Mouse (Mus musculus) heart, postnatal 4 days (tissue): Measurements from ENCODE around the gene Crebl2. TPM values are rescaled to one million over a fixed set of nuclear protein-coding genes. Genes with fewer than 3 reads are reported as not detected.

Experiments used
- DNase-seq: peaks from one replicate; pipeline ENCODE4 v3.0.0; 2021
- total RNA-seq, 2 experiments: library from RNA; stranded (reverse); gene quantifications; 2 replicates each; pipeline ENCODE4 v1.2.3; 2021

Crebl2 gene
- 1 to 10 TPM; 2.4 to 2.8 TPM for total RNA-seq

DNA sequence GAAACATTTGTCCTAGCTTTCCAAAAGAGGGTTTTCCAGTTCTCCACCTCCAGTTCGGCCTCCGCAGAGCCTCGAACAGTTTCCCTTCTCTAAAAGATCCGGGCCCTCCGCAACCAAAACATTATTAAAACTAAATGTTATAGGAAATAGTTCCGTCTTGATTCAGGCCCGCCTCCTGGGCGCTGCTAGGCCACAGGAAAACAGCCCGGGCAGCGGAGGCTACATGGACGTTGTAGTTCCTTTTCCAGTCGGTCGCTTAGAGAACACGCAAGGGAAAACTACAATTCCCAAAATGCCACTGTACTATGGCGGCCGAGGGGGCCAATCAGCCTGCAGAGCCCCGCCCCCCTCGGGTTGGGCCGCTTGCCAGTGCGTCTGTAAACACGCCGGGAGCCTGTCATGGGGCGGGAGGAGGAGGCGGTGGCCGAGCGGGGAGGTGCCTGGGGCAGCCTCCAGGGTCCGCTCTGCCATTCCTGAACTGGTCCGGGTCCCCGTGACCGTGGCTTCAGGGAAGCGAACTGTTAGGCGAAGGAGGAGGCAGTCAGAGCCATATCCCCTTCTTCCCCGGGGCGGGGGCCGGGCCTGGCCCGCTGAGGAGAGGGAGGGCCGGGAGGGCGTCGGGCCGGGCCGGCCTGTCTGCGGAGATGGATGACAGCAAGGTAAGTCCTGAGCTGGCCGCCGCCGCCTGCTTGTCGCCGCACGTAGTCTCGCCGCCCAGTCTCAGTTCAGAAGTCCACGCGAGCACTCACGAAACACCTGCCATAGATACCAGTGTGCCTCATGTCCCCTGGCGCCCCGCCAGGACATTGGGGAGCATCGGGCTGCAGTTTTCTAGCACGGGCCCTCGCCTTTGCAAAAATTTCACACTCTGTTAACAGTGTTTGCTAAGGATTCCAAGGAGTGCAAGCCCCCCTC lies at the start of gene Crebl2:
Gene Crebl2, plus strand, starts transcription at position 369 of the 915 bp plus-strand sequence.
- DNase-seq, result peak; percentile 100

- no peak for DNase-seq
These were observed 48.5 kb upstream of the Crebl2 start for GRCm38 (mm10) chr6:134781494-134781913.

- no peak for DNase-seq
These were observed 47.1 kb upstream of the Crebl2 start for GRCm38 (mm10) chr6:134782900-134783299.

- DNase-seq, result no peak
These were observed 43.5 kb upstream of the Crebl2 start for GRCm38 (mm10) chr6:134786426-134786825.

- DNase-seq, result no peak
These were observed 40.9 kb upstream of the Crebl2 start for GRCm38 (mm10) chr6:134789100-134789499.

DNA sequence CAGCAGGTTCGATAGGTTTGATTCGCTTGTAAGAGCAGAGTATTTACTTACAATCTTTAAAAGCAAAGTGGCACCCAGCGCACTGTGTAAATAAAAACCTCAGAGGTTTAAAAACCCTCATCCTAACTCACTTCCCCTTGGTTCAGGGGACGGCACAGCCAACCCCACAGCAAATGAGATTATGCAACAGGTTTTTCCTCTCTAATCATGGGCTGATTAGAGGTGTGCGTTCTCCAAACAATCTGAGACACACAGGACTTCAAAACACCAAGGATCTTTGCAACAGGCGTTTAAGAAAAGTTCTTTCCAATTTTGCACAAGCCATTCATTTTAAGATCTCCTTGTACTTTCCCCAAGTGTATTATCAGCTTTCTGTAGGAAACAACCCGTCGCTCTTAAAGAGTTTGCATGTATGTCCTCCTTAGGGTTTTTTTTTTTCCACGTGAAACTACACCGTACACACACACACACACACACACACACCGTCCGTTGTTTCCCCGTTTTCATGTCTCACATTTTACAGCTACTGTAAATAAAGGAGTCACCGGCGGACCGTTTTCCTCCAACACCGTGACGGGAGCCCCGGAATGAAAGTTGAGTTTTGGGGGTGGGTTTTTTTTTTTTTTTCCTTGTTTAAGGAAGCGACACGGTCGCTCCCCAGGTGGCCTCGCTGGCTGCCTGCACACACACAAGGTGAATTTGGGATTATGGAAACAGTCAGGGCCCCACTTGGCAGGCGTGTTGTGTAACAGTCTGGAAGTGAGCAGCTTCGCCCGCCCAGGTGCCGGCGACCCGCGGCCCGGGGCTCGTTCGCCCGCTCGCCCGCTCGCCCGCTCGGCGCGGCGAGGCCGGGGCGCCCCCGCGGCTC lies 38.5 kb upstream of the Crebl2 start:
- peak; percentile 47 for DNase-seq

- peak; percentile 94 for DNase-seq
These were observed 37.6 kb upstream of the Crebl2 start, which contains the start of gene Dusp16 for GRCm38 (mm10) chr6:134792141-134793045. Gene Dusp16 (minus strand): TSS chr6:134792625.

DNA sequence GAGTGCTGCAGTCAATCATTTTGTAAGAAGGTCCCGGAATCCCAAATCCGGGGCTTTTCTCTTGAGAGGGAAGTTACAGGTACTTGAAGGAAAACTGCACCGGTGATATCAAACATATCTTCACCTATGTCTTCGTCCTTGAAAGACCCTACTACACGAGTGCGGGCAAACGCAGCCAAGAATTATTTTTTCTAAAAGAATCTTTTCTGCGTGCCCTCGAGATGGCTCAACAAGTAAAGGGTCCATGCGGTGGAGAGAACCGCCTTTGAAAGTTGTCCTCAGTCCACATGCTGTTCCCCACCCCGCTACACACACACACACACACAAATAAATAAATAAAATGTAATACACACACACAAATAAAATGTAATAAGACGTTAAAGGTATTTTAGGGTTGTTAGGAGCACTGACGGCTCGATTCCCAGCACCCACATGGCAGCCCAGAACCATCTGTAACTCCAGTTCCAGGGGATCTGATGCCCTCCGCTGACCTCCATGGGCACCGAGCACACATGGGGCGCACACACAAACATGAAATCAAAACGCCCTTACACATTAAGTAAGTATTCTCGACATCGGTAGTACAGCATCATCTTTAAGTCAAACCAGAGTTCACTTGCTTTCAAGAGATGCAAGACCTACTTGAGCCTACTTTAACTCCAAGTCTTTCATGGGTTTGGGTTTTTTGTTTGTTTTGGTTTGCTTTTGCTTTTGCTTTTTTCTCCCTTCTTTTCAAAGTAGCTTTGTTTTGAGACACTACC lies 36.7 kb upstream of the Crebl2 start:
- DNase-seq, result no peak

DNA sequence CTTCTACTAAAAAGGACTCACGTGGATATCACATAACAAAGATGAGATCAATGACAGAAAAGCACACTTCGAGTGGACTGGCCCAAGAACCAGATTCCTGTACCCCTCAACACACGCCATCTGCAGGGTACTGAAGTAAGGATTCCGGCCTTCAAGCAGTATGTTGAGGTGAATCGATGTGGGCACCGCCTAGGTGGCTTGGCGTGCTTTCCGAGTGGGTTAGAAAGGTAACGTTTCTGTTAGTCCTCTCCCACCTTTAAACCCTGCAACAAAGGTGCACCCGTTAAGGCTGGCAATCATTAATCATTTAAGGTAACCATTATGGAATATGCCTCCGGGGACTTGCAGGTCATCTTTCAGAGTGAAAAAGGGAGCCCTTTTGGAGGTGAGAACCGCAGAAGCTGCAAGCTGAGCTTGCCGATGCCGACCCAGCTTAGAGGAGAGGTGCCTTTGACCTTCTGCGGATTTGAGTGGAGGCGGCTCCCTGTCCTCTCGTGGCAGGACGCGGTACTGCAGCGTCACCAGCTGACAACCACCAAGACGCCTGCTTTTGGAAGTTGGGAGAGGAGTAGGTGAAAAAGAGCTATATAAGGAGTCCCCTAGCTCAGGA lies 35.9 kb upstream of the Crebl2 start:
- DNase-seq, result peak; percentile 91

DNA sequence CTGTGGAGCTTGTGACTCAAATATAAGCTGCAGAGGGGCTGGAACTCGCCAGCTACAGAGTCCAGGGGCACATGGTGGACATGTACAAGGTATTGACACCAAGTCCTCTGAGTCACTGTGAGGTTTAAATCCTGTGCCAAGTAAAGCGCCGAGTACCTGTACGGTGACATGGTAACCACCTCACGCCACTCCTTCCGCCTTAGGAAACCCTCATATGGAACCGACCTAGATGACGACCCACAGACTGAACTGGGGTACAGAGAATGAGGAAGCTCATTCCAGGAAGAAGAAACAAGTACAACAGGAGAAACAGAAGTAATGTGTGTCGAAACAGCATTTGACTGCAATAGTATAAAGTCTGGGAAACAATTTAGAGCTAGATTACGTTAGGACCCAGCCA lies 33.7 kb upstream of the Crebl2 start:
- DNase-seq, result no peak

GRCm38 (mm10) chr6:134801483-134801882 lies 28.5 kb upstream of the Crebl2 start:
- no peak for DNase-seq

- no peak for DNase-seq
These were observed 27.3 kb upstream of the Crebl2 start for GRCm38 (mm10) chr6:134802641-134803043.

DNA sequence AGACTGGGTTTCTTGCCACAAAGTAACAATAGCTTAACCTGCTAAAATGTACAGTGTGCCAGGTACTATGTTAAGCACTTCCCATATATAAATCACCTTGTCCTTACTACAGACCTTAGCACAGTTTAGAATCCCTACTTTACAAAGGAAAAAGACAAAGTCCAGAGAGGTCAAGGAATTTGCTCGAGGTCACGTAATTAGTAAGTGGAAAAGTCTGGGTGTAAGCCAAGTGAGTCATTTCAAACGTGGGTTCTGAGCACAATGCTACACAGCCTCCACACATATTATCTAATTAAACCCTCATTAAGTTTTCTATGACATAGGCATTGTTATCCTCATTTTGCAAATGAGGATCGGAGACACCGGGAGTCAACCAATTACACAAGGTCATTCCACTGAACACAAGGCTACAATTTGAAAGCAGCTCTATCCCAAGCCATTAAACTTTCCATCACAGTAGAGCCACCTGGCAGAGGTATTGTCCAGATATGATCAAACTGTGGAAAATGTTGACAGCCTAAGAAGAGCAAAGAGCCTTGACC lies 25.1 kb upstream of the Crebl2 start:
- DNase-seq, result no peak

- DNase-seq, result no peak
These were observed 23.8 kb upstream of the Crebl2 start for GRCm38 (mm10) chr6:134806130-134806529.

DNA sequence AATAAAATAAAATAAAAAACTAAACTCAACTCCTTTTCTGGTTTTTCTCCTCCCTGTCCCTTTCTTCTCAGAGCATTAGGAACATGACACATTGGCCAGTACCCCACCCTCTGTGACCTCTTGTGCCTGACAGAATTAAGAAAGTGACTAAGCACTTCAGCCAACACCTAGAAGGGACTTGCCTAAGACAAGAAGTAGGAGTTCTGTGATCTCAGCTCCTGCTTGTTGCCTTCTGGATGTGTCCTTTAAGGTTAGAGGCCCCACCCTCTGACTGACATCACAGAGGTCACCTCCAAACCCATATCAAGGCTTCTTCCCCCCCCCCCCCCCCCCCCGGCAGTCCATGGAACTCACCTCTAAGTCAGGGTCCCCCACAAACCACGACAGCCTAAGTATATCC lies 22.9 kb upstream of the Crebl2 start:
- no peak for DNase-seq

DNA sequence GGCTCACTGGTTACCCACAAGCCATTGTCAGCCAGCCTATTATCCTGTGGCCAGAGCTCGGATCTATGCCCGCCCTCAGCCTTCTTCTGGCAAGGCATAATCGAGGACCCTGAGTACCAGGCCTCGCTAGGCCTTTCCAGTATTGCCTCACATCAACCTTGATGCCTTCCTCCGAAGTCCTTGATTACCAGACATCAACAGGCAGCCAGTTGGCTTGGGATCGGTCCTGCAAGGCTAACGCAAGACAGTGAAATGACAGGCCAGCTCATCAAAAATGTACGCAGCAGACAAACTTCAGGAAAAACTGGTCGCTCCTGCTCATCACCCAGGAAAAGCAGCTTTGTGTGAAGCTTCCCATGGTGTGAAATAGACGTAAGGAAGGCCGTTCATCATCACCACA lies 22.2 kb upstream of the Crebl2 start:
- DNase-seq, result no peak

DNA sequence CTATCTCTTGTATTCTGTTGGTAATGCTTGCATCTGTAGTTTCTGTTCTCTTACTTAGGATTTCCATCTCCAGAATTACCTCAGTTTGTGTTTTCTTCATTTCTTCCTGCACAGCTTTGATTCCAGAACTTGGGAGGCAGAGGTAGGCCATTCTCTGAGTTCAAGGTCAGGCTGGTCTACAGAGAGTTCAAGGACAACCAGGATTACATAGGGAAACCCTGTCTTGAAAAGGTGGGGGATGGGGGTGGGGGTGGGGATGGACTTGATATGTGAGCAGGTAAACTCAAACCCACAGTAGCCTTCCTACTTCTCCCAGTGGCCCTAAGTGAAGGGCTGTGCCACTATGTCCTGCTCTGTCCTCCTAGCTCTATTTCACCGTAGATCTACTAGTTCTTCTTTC lies 16.9 kb upstream of the Crebl2 start:
- no peak for DNase-seq

- DNase-seq, result no peak
These were observed 12.7 kb upstream of the Crebl2 start for GRCm38 (mm10) chr6:134817051-134817928.

DNA sequence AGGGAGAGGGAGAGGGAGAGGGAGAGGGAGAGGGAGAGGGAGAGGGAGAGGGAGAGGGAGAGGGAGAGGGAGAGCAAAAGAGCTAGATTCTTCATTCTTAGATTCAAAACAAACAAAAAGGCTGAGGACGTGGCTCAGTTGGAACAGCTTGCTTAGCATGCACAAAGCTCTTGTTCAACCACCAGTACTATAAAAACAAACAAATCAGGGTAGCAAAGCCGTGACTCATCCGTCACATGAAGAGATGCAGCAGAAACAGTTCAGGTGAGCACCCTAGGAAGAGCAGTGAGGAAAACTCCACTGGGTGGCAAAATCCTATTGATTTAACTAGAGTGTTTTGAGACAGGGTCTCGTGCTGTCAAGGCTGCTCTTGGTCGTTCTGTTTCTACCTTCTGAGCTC lies 10.2 kb upstream of the Crebl2 start:
- DNase-seq, result no peak

GRCm38 (mm10) chr6:134820411-134820810 lies 9.5 kb upstream of the Crebl2 start:
- DNase-seq, result no peak
